Mouse (Mus musculus): ENCODE data around the gene Cdc42bpb. TPM values are rescaled to one million over a fixed set of nuclear protein-coding genes. Genes with fewer than 3 reads are reported as not detected.

Gene Cdc42bpb
- polyA plus RNA-seq, 1 experiment from 2014 or later: 35.3 TPM

DNA sequence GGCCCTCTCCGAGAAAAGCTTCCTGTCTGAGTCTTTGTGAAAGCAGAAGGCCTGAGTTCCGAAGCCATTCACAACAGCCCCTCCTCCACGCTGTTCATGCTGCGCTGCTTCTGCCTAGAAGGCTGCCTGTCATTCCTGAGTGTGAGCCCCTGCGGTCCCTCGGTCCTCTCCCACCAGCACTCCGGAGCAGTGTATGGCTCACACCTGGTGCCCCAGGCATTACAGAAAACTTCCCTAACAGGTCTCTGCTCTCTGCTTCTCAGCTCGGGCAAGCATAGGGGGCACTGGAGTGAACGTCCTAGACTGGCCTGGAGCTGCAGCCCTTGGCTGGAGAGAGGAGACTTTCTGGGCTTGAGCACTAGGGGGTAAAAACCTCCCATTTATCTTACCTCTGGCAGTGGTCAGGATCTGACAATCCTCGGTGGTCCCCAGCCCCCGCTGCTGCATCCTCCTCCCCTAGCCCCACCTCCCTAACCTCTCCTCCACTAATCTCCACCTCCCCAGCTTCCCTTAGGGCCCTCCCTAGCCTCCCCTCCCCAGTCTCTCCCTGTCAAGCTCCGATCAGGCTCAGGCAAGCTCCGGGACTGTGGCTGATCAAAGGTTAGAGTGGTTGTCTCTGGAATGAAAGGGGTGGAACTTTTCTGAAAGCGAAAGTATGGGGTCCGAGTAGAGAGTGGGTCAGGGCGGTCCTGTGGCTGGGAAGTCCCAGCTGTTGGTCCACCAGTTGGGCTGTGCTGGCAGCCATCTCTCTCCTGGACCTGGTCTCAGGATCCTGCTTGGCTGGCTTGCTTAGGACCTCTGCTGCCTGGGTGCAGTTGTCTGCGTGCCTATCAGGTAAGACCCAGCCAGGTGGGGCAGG, 39.6 kb upstream of the Cdc42bpb start, which contains the start of gene Exoc3l4:
Gene Exoc3l4, plus strand, starts transcription at position 97 of the 859 bp plus-strand sequence.
- peak within 1 kb of the TSS; percentile 14; the same call in 1 of the 2 replicates for H3K4me3 ChIP-seq (ENCODE audit: low read length)
- H3K27ac ChIP-seq (ENCODE audit: low read depth, low read length): no peak within 1 kb of the TSS
- no peaks in the 10 kb centered on the region for H3K9me3 ChIP-seq (ENCODE audit: control insufficient read depth, low read length)
- ATAC-seq: no peak
- H3K9ac ChIP-seq (ENCODE audit: low read depth, low read length): peak within 1 kb of the TSS; percentile 51
- WGBS: 6% methylated on average over 17 of the region's 17 CpGs
- H3K4me1 ChIP-seq (ENCODE audit: control insufficient read depth, insufficient read depth, low read depth, low read length): peaks cover 17% of the 10 kb centered on the region
- H3K36me3 ChIP-seq (ENCODE audit: control insufficient read depth, insufficient read depth, low read length): no peaks in the 10 kb centered on the region
- H3K27me3 ChIP-seq (replicated peaks; ENCODE audit: control insufficient read depth, insufficient read depth, low read length): peaks cover 12% of the 10 kb centered on the region
- H3K4me2 ChIP-seq (ENCODE audit: low read length): peak within 1 kb of the TSS; percentile 50

DNA sequence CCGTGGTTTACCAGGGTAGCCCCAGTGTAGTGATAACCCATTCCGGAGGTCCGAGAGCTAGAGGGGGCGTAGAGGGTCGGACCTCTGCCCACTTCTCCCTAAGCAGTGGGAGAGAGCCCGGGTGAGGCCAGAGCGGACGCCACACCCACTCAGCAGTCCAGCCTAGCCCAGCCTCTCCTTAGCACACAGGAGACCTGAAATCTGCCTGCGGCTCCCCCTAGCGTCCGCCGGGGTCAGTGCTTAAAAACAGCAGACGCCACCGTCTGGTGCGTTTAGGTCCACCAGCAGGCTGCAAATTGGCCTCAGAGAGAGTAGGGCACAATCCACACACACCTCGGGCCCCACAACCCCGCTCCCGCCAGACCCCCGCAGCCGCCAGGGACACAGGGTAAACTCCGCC, 35.8 kb upstream of the Cdc42bpb start:
- Histone ChIP-seq H3K4me2 (ENCODE audit: low read length) (peak overlapping the region; percentile 58), H3K4me1 (ENCODE audit: control insufficient read depth, insufficient read depth, low read depth, low read length) (peaks cover 27% of the 10 kb centered on the region), H3K9ac (ENCODE audit: low read depth, low read length) (peak overlapping the region; percentile 47), H3K9me3 (ENCODE audit: control insufficient read depth, low read length) (no peaks in the 10 kb centered on the region), H3K36me3 (ENCODE audit: control insufficient read depth, insufficient read depth, low read length) (no peaks in the 10 kb centered on the region), H3K27me3 (replicated peaks; ENCODE audit: control insufficient read depth, insufficient read depth, low read length) (0 out of 2 replicates have a peak, but pooled peaks cover 3% of the 10 kb centered on the region), H3K4me3 (ENCODE audit: low read length) (peak overlapping the region; percentile 32), H3K27ac (ENCODE audit: low read depth, low read length) (no peak overlapping the region)
- WGBS: 1% methylated on average over 21 of the region's 21 CpGs
- peak; percentile 82 for ATAC-seq

DNA sequence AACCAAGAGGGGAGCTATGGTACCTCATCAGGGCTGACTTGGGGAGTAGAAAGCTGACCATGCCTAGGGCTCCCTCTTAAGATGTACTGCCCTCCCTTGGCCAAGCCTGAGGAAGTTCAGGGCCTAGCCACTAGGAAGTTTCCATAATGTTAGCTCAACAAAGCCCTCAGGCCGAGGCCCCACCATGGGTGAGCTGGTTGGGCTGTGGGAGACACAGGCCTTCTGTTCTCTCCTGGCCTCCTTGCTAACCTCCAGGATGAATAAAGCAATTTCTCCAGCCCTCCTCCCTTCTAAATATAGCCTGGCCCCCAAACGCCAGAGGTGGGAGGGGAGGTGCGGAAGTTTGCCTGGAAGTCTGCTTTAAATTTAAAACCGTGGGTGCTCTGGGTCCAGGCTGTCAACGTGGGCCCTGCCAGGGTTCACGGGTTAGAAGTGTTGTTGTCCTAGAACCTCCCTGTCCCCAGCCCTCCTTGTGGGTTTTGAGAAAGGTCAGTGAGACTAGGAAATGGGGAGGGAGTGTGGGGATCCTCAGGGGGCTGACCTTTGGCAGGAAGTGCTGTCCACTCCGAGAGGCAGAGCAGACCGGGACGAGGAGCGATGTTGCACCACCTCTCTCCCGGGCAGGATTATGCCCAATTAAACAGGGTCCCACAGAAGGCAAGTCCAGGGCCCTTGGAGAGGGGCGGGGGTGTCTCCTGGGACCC, 35.2 kb upstream of the Cdc42bpb start:
- H3K4me3 ChIP-seq (ENCODE audit: low read length): peak overlapping the region; percentile 32
- no peak overlapping the region for H3K27ac ChIP-seq (ENCODE audit: low read depth, low read length)
- peaks cover 5% of the 10 kb centered on the region; the same call in 1 of the 2 replicates for H3K27me3 ChIP-seq (replicated peaks; ENCODE audit: control insufficient read depth, insufficient read depth, low read length)
- ATAC-seq: no peak
- no peaks in the 10 kb centered on the region for H3K36me3 ChIP-seq (ENCODE audit: control insufficient read depth, insufficient read depth, low read length)
- H3K4me2 ChIP-seq (ENCODE audit: low read length): peak overlapping the region; percentile 58
- peaks cover 27% of the 10 kb centered on the region for H3K4me1 ChIP-seq (ENCODE audit: control insufficient read depth, insufficient read depth, low read depth, low read length)
- WGBS: 27% methylated on average over 12 of the region's 12 CpGs
- H3K9me3 ChIP-seq (ENCODE audit: control insufficient read depth, low read length): no peaks in the 10 kb centered on the region
- H3K9ac ChIP-seq (ENCODE audit: low read depth, low read length): peak overlapping the region; percentile 47

DNA sequence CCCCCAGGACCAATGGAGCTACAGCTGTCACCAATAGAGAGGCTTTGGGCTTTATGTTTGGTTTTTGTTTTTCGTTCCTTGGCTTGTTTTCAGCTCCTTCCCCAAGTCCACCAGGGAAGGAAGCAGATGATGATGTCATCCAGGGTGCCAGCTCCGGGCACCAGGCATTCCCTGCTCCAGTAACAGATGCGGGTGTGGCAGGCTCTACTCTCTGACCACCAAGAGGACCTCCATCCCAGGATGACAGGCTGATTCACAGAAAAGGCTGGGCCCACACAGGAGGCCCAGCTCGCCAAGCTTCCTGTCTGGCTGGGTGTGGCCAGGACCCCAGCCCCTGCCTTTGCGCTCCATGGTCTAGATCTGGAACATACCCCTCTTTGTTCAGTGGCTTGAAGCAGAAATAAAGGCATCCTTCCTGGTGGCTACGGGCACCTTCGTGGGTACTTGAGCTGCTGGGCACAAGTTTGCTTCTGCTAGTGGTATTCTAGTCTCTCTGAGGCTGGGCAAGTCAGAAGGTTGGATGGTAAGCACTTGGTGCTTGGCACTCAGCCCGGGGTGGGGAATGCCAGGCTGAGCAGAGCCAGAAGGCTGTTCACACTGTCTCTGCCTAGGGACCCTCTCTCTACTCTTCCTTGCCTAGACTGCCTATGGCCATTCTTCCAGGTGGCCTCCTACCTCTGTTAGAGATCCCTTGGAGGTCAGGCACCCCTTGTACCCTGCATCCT, 34.3 kb upstream of the Cdc42bpb start:
- 75% methylated on average over 8 of the region's 8 CpGs for whole genome bisulfite sequencing
- no peak overlapping the region for H3K4me3 ChIP-seq (ENCODE audit: low read length)
- H3K9me3 ChIP-seq (ENCODE audit: control insufficient read depth, low read length): no peaks in the 10 kb centered on the region
- peaks cover 10% of the 10 kb centered on the region; the same call in 1 of the 2 replicates for H3K27me3 ChIP-seq (replicated peaks; ENCODE audit: control insufficient read depth, insufficient read depth, low read length)
- H3K4me1 ChIP-seq (ENCODE audit: control insufficient read depth, insufficient read depth, low read depth, low read length): peaks cover 21% of the 10 kb centered on the region
- no peaks in the 10 kb centered on the region for H3K36me3 ChIP-seq (ENCODE audit: control insufficient read depth, insufficient read depth, low read length)
- no peak overlapping the region for H3K9ac ChIP-seq (ENCODE audit: low read depth, low read length)
- no peak overlapping the region for H3K27ac ChIP-seq (ENCODE audit: low read depth, low read length)
- H3K4me2 ChIP-seq (ENCODE audit: low read length): no peak overlapping the region
- ATAC-seq: no peak

DNA sequence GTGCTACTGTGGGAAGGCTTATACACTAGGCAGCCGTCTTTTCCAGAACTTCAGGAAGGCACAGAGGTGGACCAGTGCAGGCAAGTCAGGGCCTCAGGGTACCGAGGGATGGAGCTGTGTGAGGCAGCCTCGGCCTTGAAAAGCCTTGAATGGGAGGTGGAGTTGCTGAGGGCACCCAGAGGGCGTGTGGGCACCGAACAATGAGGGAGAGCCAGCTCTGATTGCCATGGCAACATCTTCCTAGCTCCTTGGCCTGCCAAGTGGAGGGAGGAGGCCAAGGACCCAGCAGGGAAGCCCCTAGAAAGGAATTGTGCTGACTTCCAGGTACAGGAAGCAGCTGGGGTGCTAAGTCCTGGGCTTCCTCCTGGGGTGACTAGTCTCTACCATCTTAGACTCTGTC, 32.1 kb upstream of the Cdc42bpb start:
- H3K4me2 ChIP-seq (ENCODE audit: low read length): no peak overlapping the region
- H3K27ac ChIP-seq (ENCODE audit: low read depth, low read length): 0 out of 2 replicates have a peak overlapping the region, but pooled peaks have one; percentile 17
- peak; percentile 44; the same call in 1 of the 2 replicates for ATAC-seq
- WGBS: 5% methylated on average over 5 of the region's 5 CpGs
- H3K9me3 ChIP-seq (ENCODE audit: control insufficient read depth, low read length): 0 out of 2 replicates have a peak, but pooled peaks cover 2% of the 10 kb centered on the region
- H3K27me3 ChIP-seq (replicated peaks; ENCODE audit: control insufficient read depth, insufficient read depth, low read length): peaks cover 9% of the 10 kb centered on the region
- no peaks in the 10 kb centered on the region for H3K36me3 ChIP-seq (ENCODE audit: control insufficient read depth, insufficient read depth, low read length)
- no peak overlapping the region for H3K4me3 ChIP-seq (ENCODE audit: low read length)
- H3K9ac ChIP-seq (ENCODE audit: low read depth, low read length): peak overlapping the region; percentile 17; the same call in 1 of the 2 replicates
- H3K4me1 ChIP-seq (ENCODE audit: control insufficient read depth, insufficient read depth, low read depth, low read length): peaks cover 19% of the 10 kb centered on the region

DNA sequence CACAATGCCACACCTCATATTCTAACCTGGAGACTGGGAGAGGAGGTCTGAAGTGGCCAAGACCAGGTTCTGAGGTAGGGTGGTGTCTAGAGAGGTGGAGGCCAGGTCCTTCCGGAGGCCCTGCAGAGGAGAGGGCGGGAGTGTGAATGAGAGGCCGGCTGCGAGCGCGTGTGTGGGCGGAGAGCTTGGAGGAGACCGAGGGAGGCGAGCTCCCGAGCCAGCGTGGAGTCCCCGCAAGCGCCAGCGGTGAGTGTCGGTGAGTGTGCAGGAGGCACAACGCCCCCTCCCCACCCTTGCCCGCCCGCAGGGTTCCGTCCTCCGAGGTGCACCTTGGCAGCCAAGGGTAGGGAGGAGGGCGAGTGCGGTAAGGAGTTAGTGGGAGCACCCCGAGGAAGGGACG, 29.1 kb upstream of the Cdc42bpb start, which contains the start of gene Lbhd2:
Gene Lbhd2, plus strand, starts transcription at position 188 of the 400 bp plus-strand sequence.
- H3K4me2 ChIP-seq (ENCODE audit: low read length): peak within 1 kb of the TSS; percentile 42
- H3K4me3 ChIP-seq (ENCODE audit: low read length): peak within 1 kb of the TSS; percentile 13; the same call in 1 of the 2 replicates
- 3% methylated on average over 23 of the region's 24 CpGs for WGBS
- ATAC-seq: no peak
- H3K9me3 ChIP-seq (ENCODE audit: control insufficient read depth, low read length): 0 out of 2 replicates have a peak, but pooled peaks cover 2% of the 10 kb centered on the region
- H3K9ac ChIP-seq (ENCODE audit: low read depth, low read length): peak within 1 kb of the TSS; percentile 1; the same call in 1 of the 2 replicates
- no peaks in the 10 kb centered on the region for H3K36me3 ChIP-seq (ENCODE audit: control insufficient read depth, insufficient read depth, low read length)
- H3K27ac ChIP-seq (ENCODE audit: low read depth, low read length): no peak within 1 kb of the TSS
- peaks cover 9% of the 10 kb centered on the region for H3K27me3 ChIP-seq (replicated peaks; ENCODE audit: control insufficient read depth, insufficient read depth, low read length)
- peaks cover 10% of the 10 kb centered on the region for H3K4me1 ChIP-seq (ENCODE audit: control insufficient read depth, insufficient read depth, low read depth, low read length)

DNA sequence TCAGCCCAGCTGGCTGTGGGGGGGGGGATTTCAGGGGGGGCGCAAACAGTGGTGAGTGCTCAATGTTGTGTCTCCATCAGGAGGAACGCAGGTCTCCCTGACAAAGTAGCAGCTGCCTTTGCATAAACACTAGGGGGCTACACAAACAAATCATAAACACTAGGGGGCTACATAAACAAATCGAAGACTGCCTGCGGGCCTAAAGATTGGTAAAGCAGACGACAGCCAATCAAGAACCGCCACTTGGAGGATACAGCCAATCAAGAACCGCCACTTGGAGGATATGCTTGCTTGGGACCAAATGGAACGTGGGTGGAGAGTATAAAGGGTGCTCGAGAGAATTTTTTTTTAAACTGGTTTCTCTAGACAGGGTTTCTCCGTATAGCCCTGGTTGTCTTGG, 27.4 kb upstream of the Cdc42bpb start:
- no peak for ATAC-seq
- H3K9ac ChIP-seq (ENCODE audit: low read depth, low read length): no peak overlapping the region

DNA sequence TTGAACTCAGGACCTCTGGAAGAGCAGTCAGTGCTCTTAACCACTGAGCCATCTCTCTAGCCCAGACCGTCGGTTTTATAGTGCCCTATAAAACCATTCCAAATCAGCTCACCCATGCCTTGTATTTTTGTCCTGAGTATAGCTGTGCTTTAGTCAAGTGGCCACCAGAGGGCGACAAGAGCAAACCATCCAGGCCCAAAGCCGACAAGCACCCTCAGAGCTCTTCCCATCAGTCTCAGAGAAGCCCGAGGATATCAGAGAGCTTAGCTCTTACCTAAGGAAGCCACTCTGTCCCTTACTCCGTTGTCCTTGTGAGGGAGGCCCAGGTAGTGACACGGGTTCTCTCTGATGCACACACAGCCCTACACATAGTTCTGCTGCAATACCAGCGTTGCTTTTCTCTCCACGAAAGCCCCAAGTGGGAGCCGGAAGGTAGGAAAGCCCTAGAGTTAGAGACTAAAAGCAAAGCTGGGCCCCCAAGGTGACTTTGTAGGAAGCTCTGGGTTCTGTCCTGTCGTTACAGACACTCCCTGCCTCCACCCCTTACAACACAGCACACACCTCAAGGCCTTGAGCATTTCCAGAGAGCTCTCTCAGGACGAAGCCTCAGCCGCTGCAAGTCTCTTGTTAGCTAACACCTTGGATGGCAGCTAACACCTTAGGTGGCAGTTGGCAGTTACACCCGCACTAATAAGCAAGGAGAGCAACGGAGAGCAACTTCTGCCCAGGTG, 24.1 kb upstream of the Cdc42bpb start:
- no peak overlapping the region for H3K4me3 ChIP-seq (ENCODE audit: low read length)
- H3K9me3 ChIP-seq (ENCODE audit: control insufficient read depth, low read length): 0 out of 2 replicates have a peak, but pooled peaks cover 2% of the 10 kb centered on the region
- 25% methylated on average over 15 of the region's 15 CpGs for WGBS
- peaks cover 3% of the 10 kb centered on the region; the same call in 1 of the 2 replicates for H3K27me3 ChIP-seq (replicated peaks; ENCODE audit: control insufficient read depth, insufficient read depth, low read length)
- H3K9ac ChIP-seq (ENCODE audit: low read depth, low read length): no peak overlapping the region
- H3K36me3 ChIP-seq (ENCODE audit: control insufficient read depth, insufficient read depth, low read length): no peaks in the 10 kb centered on the region
- peak; percentile 78 for ATAC-seq
- H3K4me1 ChIP-seq (ENCODE audit: control insufficient read depth, insufficient read depth, low read depth, low read length): no peaks in the 10 kb centered on the region
- H3K4me2 ChIP-seq (ENCODE audit: low read length): no peak overlapping the region
- H3K27ac ChIP-seq (ENCODE audit: low read depth, low read length): no peak overlapping the region

More for the DNA sequence above, 27.4 kb upstream of the Cdc42bpb start:
- Histone ChIP-seq H3K36me3 (ENCODE audit: control insufficient read depth, insufficient read depth, low read length) (no peaks in the 10 kb centered on the region), H3K9me3 (ENCODE audit: control insufficient read depth, low read length) (0 out of 2 replicates have a peak, but pooled peaks cover 2% of the 10 kb centered on the region), H3K4me2 (ENCODE audit: low read length) (no peak overlapping the region), H3K27ac (ENCODE audit: low read depth, low read length) (no peak overlapping the region), H3K4me1 (ENCODE audit: control insufficient read depth, insufficient read depth, low read depth, low read length) (peaks cover 6% of the 10 kb centered on the region), H3K4me3 (ENCODE audit: low read length) (no peak overlapping the region), H3K27me3 (replicated peaks; ENCODE audit: control insufficient read depth, insufficient read depth, low read length) (peaks cover 9% of the 10 kb centered on the region)
- WGBS: 69% methylated on average over 10 of the region's 10 CpGs

All from hindbrain, embryonic 16.5 days (tissue).